Mouse (Mus musculus) frontal cortex, postnatal 10 days (tissue): Measurements from ENCODE around the gene Eng.
A peak's percentile ranks its signal among the peaks of the same experiment; 100 is the strongest.

Experiments used
- DNase-seq, 2 experiments: peaks; one replicate each; pipeline ENCODE4 v3.0.0; 2022; ENCODE audit warnings: low spot score in 2 of 2, mixed read lengths in 1 of 2

The Eng gene

DNA sequence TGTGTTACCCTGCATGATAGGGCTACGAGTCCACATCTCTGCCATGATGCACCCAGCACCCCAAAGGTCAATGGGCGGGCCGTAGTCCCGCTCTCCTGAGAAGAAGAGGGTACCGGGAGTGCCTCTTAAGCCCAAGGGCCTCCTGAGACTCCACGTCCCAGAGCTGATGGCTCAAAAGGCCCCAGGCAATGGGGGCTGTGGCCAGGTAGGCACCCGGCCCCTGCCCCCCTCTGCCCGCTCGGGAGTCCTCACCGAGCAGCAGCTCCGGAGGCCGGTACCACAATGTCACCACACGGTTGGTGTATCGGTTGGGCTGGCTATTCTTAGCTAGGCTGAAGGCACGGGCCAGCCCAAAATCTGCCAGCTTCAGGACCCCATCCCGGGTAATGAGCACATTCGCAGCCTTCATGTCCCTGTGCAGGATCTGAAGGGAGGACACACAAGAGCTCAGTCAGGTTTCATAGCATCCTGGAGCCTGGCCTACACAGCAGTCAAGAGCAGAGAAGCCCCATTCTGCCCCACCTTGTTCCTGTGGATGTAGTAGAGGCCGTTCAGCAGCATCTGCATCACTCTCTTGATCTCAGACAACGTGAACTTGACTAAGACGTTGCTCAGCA lies 63.2 kb downstream of the Eng start:
- DNase-seq: no peak

DNA sequence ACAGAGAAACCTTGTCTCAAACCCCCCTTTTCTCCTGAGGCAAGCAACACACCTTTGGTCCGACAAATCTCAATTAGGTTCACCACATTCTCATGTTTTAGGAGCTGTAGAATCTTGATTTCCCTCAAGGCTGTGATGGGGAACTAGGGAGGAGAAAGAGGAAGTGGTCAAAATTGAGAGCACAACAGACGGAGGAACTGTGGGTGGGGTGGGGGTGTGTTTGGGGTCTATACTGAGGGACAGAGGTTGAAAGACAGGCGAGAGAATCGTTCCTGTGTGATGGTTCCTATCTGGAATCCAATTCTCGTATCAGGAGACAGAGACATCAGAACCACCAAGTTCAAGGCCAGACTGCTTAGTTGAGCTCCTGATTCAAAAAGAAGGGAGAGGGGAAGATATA lies 64.0 kb downstream of the Eng start:
- DNase-seq: no peak

- DNase-seq: no peak
These were observed 65.1 kb downstream of the Eng start for GRCm38 (mm10) chr2:32711301-32712056.

DNA sequence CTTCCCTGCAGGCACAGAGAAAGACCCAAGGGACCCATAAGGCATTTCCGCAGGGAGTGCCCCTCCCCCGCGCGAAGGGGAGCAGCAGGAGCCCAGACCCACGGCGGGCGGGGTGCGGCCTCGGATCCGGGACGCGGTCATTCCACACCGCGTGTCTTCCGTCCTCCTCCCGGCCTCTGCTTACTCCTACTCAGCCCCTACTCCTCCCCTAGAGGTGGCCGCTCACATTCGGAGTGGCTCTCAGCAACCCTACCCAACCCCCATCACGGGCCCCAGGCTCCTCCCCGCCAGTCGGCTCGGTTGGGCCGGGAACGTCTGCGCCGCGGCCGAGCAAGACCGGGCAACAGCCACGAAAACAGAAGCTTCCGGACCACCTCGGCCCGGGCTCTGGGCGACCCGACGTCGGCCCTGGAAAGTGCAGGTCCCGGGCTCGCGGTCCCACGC lies 65.7 kb downstream of the Eng start:
- peak; percentile 64 to 66 for DNase-seq

DNA sequence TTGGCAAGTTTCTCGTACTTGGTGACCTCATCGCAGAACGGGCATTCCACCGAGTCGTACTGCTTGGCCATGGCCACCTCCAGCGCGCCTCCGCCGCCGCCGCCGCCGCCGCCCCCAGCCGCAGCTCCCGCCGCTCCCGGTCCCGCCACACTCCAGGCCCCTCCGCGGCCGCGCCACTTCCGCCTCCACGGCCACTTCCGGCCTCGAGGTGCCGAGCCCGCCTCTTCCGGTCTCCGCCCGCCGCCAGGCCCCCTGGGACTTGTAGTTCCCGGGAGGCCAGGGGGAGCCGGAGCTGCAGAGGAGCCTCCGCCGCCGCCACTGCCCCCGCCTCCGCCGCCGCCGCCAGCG lies 66.2 kb downstream of the Eng start:
- peak; percentile 89 to 93 for DNase-seq

DNA sequence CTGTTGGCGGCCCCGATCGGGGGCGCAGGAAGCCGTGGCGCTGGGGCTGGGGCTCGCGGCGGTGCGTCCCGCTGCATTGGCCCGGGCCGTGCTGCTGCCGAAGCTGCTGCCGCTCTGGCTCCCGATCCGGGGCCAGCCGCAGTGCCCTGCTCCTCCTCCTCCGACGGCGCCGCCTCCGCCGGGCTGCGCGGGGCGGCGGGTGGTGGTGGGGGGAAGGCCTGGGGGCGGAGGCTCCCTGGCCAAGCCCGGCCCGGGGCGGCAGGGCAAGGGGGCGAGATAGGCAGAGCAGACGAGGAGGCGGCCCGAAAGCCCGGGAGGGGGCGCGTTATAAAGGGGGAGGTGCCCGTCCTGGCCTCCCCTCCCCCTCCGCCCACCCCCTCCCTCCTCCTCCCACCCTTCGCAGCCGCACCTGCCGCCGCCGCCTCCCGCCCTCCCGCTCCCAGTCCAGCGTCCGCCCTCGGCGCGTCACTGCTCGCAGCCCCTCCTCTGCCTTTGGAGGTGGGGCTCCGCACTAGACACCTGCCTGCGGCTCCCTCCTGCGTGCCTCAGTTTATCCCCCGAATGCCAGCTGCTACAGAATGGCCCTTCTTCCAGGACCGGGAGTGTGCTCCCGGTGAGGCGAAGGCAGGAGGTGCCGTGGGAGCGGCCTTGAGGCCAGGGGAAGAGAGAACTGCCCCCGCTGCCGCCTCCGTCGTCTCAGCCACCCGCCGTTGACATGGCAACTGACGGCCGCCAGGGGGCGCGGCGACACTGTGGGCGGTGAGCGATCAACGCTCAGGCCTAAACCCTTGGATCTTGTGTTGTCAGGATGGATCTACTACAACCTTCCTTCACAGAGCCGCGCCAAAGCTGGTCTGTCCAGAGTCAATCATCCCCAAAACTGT lies 66.8 kb downstream of the Eng start, which contains the start of gene Cdk9:
TSS of gene Cdk9 (minus strand) at position 143 of the 884 bp plus-strand sequence.
- DNase-seq: peak; percentile 86 to 89

GRCm38 (mm10) chr2:32714117-32714986 lies 68.0 kb downstream of the Eng start:
- no peak for DNase-seq

- DNase-seq: no peak
These were observed 68.6 kb downstream of the Eng start for GRCm38 (mm10) chr2:32714987-32715425.

DNA sequence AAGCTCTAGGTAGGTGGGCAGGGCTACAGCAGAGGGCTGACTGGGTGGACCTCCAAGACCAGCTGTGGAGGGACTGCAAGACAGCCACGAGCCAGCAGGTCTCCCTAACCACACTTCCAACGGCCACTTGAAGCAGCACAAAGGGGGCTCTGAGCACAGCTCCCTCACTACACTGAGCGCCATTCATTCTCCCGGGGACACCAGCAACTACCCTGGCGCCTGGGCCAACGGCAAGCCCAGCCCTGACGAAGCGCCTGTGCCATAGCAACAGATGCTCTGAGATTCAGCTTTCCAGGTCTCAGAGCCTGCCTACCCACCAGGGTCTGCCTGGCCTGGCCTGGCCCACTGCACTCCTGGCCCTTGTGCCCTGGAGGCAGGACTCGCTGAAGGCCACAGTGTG lies 72.4 kb downstream of the Eng start:
- DNase-seq: peak in 1 of 2 experiments; percentile 50

GRCm38 (mm10) chr2:32720053-32720452 lies 73.7 kb downstream of the Eng start:
- no peak for DNase-seq

DNA sequence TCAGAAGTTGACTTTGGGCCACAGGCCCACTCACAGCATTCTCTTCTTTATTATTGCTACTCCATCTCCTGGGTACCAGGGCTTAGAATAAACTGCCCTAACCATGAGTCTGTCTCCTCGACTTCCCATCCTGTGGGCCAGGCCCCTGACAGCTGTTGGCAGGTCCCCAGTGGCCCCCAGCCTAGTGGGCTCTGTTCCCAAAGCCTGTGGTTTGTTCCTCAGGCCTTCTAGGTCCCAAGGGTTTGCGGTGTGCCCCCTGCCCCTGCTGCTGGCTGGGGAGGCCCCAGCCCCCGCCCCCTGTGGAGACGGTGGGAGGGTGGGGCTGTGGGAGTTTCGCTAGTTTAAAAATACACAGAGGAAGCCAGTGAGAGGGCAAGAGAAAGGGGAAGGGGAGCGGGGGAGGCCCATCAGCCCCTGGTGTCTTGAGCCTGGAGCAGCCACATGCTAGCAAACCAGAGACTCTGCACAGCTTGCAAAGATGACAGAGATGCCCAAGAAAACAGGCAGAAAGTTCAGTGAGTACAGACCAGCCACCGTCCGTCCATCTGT lies 74.4 kb downstream of the Eng start, which contains the start of gene Sh2d3c:
TSS of gene Sh2d3c (plus strand) at position 375 of the 549 bp plus-strand sequence.
- no peak for DNase-seq

GRCm38 (mm10) chr2:32722046-32722445 lies 75.7 kb downstream of the Eng start:
- no peak for DNase-seq

- no peak for DNase-seq
These were observed 76.2 kb downstream of the Eng start for GRCm38 (mm10) chr2:32722581-32722980.

DNA sequence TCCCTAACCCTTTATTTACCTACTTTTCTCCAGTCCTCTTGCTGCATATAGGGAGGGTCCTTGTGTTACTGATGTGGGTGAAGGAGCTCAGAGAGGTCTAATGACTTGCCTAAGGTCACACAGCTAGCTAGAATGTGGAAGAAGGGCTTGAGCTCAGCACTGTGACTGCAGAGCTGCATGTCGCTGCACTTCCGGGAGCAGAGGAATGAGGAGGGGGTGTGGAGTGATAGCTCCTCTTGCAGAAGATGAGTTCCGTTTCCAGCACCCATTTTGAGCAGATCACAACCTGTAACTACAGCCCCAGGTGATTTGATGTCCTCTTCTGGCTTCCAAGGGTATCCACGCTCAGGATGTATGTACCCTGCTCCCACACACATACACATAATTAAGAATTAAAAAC lies 77.8 kb downstream of the Eng start:
- no peak for DNase-seq

DNA sequence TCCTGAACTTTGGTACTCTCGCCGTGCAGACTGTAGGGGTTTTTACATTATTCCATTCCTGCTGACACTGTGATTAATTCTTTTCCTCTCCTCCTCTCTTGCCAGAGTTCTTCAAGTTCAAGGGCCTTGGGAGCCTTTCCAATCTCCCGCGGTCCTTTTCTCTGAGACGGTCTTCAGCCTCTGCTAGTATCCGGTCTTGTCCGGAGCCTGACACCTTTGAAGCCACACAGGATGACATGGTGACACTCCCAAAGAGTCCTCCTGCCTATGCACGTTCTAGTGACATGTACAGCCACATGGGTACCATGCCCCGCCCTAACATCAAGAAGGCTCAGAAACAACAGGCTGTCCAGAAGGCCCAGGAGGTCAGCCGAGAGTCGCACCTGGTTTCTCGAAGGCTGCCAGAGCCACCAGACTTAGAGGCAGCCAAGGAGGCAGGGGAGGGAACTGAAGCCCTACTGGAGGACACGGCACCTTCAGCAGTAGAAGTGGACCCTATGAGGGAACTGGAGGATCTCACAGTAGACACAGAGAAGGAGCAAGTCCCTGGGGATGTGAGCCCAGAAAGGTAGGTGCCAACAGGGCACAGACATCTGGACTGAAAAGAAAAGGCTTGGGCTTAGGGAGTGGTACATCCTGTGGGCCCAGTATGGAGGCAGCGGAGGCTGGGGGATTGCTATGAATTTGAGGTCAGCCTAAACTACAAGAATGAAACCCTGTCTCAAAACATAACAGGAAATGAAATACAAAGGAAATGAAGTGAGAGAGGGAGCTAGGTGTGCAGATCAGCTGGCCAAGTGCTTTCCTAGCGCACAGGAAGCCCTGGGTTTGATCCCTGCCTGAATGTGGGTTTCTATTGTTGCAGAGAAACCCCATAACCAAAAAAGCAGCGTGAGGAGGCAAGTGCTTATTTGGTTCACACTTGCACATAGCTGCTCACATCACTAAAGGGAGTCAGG lies 78.7 kb downstream of the Eng start:
- no peak for DNase-seq

DNA sequence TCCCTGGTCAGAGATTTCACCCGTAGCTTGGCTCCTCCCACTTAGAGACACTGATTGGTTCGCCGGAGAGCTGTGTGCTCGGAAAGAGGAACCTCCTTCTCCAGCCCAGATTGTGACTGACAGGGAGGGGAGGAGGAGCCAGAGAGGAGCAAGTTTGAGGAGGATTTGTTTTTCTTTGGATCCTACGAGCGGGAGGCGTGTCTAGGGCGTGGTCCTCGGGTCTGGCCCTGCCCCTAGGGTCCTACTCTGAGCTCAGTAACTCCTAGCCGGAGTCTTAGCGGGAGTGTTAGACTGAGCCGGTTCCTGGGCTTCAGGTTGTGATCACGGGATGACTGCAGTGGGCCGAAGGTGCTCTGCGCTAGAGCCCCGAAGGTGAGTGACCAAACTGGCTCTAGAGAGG lies 81.0 kb downstream of the Eng start:
- peak; percentile 85 to 87 for DNase-seq

DNA sequence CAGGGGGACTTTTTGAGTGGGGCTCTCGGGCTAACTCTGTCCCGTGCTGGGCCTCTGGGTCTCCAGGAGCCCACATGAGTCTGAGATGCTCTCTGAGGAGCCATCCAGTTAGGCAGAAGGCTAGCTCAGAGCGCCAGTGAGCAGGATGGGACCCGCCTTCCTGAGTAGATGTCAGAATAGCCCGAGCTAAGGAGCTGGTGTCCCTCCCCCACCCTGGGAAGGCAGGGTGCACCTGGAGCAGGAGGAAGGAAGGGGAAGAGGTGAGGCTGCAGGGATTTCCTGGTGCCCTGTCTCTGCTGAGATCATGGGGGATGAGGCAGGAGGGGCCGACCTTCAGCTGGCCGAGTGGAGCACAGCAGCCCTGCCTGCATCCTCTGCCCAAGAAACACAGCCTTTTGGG lies 82.1 kb downstream of the Eng start:
- DNase-seq: no peak

- no peak for DNase-seq
These were observed 83.2 kb downstream of the Eng start for GRCm38 (mm10) chr2:32729547-32729946.

GRCm38 (mm10) chr2:32730854-32731253 lies 84.5 kb downstream of the Eng start:
- no peak for DNase-seq

GRCm38 (mm10) chr2:32731911-32732310 lies 85.5 kb downstream of the Eng start:
- DNase-seq: no peak
